8 mouse cellular contexts compared by ENCODE assay signal in the genomic region with DNA sequence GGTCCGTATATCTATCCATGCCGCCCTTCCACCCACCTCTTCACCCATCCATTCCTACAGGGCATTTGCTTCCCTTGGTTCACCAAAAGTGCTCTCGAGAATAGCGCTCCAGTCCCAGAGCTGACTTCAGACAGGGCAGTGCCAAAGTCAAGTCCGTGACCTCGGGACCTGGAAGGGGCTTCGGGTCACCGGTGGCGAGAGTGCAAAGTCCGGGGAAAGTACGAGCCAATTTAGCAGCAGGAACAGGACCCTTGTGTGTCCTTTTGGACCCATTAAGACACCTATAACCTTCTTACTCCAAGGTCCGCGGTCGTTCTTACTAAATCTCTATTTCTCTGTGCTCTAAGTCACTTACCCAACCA. TPM values are rescaled to one million over a fixed set of nuclear protein-coding genes. Genes with fewer than 3 reads are reported as not detected.
A peak's percentile ranks its signal among the peaks of the same experiment; 100 is the strongest.
DNase-seq lines count a peak whose midpoint lies in the region; ATAC-seq and TF ChIP-seq lines count a peak whose summit lies in the region.

No protein-coding gene starts in this region.

- peak overlapping the region; percentile 58 for H3K9ac ChIP-seq in embryonic facial prominence, embryonic 14.5 days (ENCODE audit: low read depth, low read length)
- peak overlapping the region; percentile 77 for H3K9ac ChIP-seq in midbrain, embryonic 15.5 days

- DNase-seq in lung, adult 2 months = no peak
- no peak for DNase-seq in lung, adult 18-20 months
- DNase-seq in embryonic facial prominence, embryonic 14.5 days (ENCODE audit: low spot score) = no peak
- DNase-seq in kidney, adult 8-10 months = peak; percentile 87
- no peak for DNase-seq in left cerebral cortex, postnatal 4 days
- DNase-seq in adrenal gland, adult (ENCODE audit: inconsistent age in 2 of 2, low spot score in 1 of 2) = no peak
- DNase-seq in ovary, postnatal 14 days (ENCODE audit: low spot score) = no peak

- H3K27ac ChIP-seq in embryonic facial prominence, embryonic 14.5 days (replicated peaks; ENCODE audit: low read depth, low read length) = peak overlapping the region; percentile 89
- peak overlapping the region; percentile 90 for H3K27ac ChIP-seq in midbrain, embryonic 15.5 days

- peak overlapping the region; percentile 50 for H3K4me3 ChIP-seq in lung, adult 2 months (replicated peaks; ENCODE audit: extremely low read depth, low read depth, low read length)
- peak overlapping the region; percentile 63 for H3K4me3 ChIP-seq in embryonic facial prominence, embryonic 14.5 days (ENCODE audit: low read depth, low read length)
- peak overlapping the region; percentile 69 for H3K4me3 ChIP-seq in midbrain, embryonic 15.5 days

- H3K27me3 ChIP-seq in embryonic facial prominence, embryonic 14.5 days (replicated peaks; ENCODE audit: control insufficient read depth, insufficient read depth, low read length) = 0 out of 2 replicates have a peak, but pooled peaks cover 5% of the 10 kb centered on the region
- no peaks in the 10 kb centered on the region for H3K27me3 ChIP-seq in midbrain, embryonic 15.5 days (replicated peaks)

- H3K4me1 ChIP-seq in lung, adult 2 months (ENCODE audit: control insufficient read depth, insufficient read depth, low read length) = peaks cover 4% of the 10 kb centered on the region
- H3K4me1 ChIP-seq in embryonic facial prominence, embryonic 14.5 days (ENCODE audit: control insufficient read depth, insufficient read depth, low read length) = peaks cover 19% of the 10 kb centered on the region
- peaks cover 39% of the 10 kb centered on the region for H3K4me1 ChIP-seq in midbrain, embryonic 15.5 days

- no peak for ATAC-seq in embryonic facial prominence, embryonic 14.5 days (ENCODE audit: low read depth)
- ATAC-seq in midbrain, embryonic 15.5 days (replicated peaks) = no peak

- TF ChIP-seq POLR2A in lung, adult 2 months (IDR thresholded peaks at IDR 0.05; ENCODE audit: borderline replicate concordance, extremely low read depth, low read depth, low read length) = no peak

- no peaks in the 10 kb centered on the region for H3K9me3 ChIP-seq in embryonic facial prominence, embryonic 14.5 days (ENCODE audit: control insufficient read depth, low read length)
- H3K9me3 ChIP-seq in midbrain, embryonic 15.5 days = no peaks in the 10 kb centered on the region

- 2% methylated on average over 14 of the region's 14 CpGs for WGBS in lung, adult 2 months
- whole genome bisulfite sequencing in embryonic facial prominence, embryonic 14.5 days = under 1% methylated on average over 14 of the region's 14 CpGs
- under 1% methylated on average over 14 of the region's 14 CpGs for WGBS in midbrain, embryonic 15.5 days

- H3K36me3 ChIP-seq in embryonic facial prominence, embryonic 14.5 days (ENCODE audit: control insufficient read depth, insufficient read depth, low read length) = 0 out of 2 replicates have a peak, but pooled peaks cover 4% of the 10 kb centered on the region
- 0 out of 2 replicates have a peak, but pooled peaks cover 5% of the 10 kb centered on the region for H3K36me3 ChIP-seq in midbrain, embryonic 15.5 days (replicated peaks)

- H3K4me2 ChIP-seq in embryonic facial prominence, embryonic 14.5 days (ENCODE audit: low read depth, low read length) = peak overlapping the region; percentile 95
- peak overlapping the region; percentile 92 for H3K4me2 ChIP-seq in midbrain, embryonic 15.5 days

- no peak for TF ChIP-seq CTCF in lung, adult 2 months (IDR thresholded peaks at IDR 0.05; ENCODE audit: insufficient read depth, low read length)

- intact Hi-C loops in left cerebral cortex, postnatal 4 days (cut with DNase I) = no loop called here

RNA-seq across cellular contexts. Expression of a gene that starts 0.3 kb away (rescaled TPM):
- polyA plus RNA-seq in lung, adult 2 months (2012; rRNA removed) = 40.5 and 54.4 TPM in 2 replicates
- polyA plus RNA-seq in embryonic facial prominence, embryonic 14.5 days (2014; fragmentation: Nextera tagmentation; extraction: Ambion mirVana) = 106 and 114 TPM in 2 replicates
- polyA plus RNA-seq in midbrain, embryonic 15.5 days (2015; fragmentation: Nextera tagmentation; extraction: Ambion mirVana) = 192 and 212 TPM in 2 replicates
- total RNA-seq in left cerebral cortex, postnatal 4 days (2021) = 10 to 100 TPM; 61.6 to 65.6 TPM

RNA-seq across cellular contexts. Expression of a gene that starts 14.9 kb away (rescaled TPM):
- 51.6 and 57.4 TPM in 2 replicates for polyA plus RNA-seq in lung, adult 2 months (2012; rRNA removed)
- 138 and 146 TPM in 2 replicates for polyA plus RNA-seq in embryonic facial prominence, embryonic 14.5 days (2014; fragmentation: Nextera tagmentation; extraction: Ambion mirVana)
- polyA plus RNA-seq in midbrain, embryonic 15.5 days (2015; fragmentation: Nextera tagmentation; extraction: Ambion mirVana) = 150 and 152 TPM in 2 replicates
- total RNA-seq in left cerebral cortex, postnatal 4 days (2021) = 10 to 100 TPM; 84.7 to 89.3 TPM

RNA-seq across cellular contexts. Expression of a gene that starts 45.6 kb away (rescaled TPM):
- polyA plus RNA-seq in lung, adult 2 months (2012; rRNA removed) = 6.9 and 21.0 TPM in 2 replicates
- 3.9 and 4.7 TPM in 2 replicates for polyA plus RNA-seq in embryonic facial prominence, embryonic 14.5 days (2014; fragmentation: Nextera tagmentation; extraction: Ambion mirVana)
- 5.1 and 5.3 TPM in 2 replicates for polyA plus RNA-seq in midbrain, embryonic 15.5 days (2015; fragmentation: Nextera tagmentation; extraction: Ambion mirVana)
- 10 to 100 TPM in 1 of 2 experiments, 1 to 10 TPM in 1; 8.4 to 10.7 TPM for total RNA-seq in left cerebral cortex, postnatal 4 days (2021)

RNA-seq across cellular contexts. Expression of a gene that starts 47.3 kb away (rescaled TPM):
- 0.27 and 0.40 TPM in 2 replicates for polyA plus RNA-seq in lung, adult 2 months (2012; rRNA removed)
- polyA plus RNA-seq in embryonic facial prominence, embryonic 14.5 days (2014; fragmentation: Nextera tagmentation; extraction: Ambion mirVana) = 1.5 and 2.5 TPM in 2 replicates
- polyA plus RNA-seq in midbrain, embryonic 15.5 days (2015; fragmentation: Nextera tagmentation; extraction: Ambion mirVana) = 0.27 and 0.56 TPM in 2 replicates
- total RNA-seq in left cerebral cortex, postnatal 4 days (2021) = under 1 TPM; 0.22 to 0.32 TPM

Comparison
In these comparisons a context has a peak if more than half of its experiments do, and no peak if none do; other contexts are left out.
1. DNase-seq: peak in kidney, adult 8-10 months (2 of 2); none in lung, adult 2 months (single experiment), lung, adult 18-20 months (0 of 2), embryonic facial prominence, embryonic 14.5 days (single experiment), left cerebral cortex, postnatal 4 days (single experiment), adrenal gland, adult (0 of 2) and ovary, postnatal 14 days (single experiment).
2. Peak in every context shown above with its lines, with median percentiles within 50 percentile points of each other: H3K4me3 ChIP-seq.